Mouse (Mus musculus) ovary, adult 18-20 months (tissue): ENCODE data around the gene Als2cl.

Source experiments
- DNase-seq: peaks from one replicate; pipeline ENCODE4 v3.0.0; 2022; ENCODE audit warnings: low spot score, mixed read lengths

The Als2cl gene

DNA sequence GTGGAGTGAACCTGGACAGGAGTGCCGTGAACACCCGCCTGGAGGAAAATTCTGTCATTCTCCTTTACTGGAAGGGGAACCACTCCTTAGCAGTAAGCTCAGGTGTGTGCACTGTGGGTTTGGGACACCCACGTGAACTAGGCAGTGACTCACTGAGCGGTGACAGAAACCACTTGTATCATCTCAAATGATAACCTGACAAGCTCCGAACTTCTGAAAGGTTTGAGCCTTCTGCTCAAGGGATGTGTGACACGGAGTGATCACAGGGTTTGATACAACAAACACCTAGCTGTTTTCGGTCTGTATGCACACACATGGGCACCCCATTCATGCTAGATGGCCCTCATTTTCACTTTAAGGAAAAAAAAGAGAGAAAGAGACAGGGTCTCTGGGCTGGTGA lies 37.1 kb downstream of the Als2cl start, which contains the start of gene Fam240a:
Fam240a (minus strand) TSS at position 76 of the 400 bp plus-strand sequence.
- no peak for DNase-seq

GRCm38 (mm10) chr9:110920665-110921419 lies 41.2 kb downstream of the Als2cl start:
- no peak for DNase-seq

DNA sequence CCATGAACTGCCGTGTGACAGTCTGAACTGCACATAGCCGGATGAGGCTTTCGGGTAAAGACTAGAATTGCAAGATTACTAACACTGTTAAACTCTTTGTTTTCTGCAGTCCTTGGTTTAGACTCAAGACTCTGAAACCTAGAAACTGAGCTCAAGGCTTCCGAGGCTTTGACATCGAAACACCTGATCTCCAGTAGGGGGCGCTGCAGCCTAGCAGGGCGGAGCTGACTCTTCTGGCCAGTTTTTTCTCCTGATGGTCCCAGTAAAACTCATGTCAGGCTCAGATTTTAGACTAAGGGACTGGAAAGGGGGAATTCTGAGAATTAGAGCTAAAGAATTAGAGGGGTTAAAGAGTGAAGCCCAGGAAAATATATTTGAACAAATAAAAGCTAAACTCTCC lies 43.1 kb downstream of the Als2cl start:
- DNase-seq = peak; percentile 46

DNA sequence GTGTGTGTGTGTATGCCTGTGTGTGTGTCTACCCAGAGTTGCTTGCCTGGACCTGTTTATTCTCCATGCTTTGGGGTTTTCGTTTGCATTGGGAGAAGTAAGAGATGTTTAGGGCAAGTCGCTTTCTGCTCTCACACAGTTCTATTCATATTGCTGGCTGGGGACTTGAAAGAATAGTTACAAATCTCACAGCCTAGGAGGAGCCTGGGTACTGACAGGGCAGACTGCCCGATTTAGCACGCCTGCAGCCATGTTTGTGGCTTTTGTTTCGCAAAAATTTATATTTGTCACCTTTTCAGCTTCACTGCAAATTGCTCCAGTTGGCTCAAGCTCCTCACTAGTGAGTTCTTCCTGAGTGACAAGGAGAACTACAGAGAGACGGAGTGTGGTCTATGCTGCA lies 51.9 kb downstream of the Als2cl start:
- no peak for DNase-seq

DNA sequence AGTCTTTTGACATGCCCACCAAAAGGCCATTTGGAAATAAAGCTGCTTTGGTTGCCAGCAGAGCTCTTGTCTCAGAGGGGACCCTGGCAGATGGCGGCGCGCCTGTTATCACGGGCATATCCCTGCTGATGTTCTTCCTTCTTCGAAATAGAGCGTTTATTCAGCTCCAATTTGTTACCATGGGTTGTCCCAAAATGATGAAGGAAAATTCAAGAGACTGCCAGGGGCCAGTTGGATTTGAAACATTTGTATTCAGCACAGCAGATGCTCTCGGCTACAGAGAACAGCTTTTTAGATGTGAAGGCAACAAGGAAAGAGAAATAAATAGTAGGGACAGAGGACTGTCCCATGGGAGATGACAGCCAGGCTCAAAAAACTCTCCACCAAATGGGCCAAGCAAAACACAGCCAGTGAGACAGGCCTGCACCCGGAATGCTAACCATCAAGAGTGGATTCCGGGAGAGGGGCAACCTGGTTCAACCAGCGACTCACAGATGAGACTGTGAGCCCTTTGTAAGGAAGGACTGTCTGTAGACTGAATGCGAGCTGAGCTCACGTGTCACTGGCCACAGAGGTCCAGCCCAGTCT lies 54.3 kb downstream of the Als2cl start:
- no peak for DNase-seq

DNA sequence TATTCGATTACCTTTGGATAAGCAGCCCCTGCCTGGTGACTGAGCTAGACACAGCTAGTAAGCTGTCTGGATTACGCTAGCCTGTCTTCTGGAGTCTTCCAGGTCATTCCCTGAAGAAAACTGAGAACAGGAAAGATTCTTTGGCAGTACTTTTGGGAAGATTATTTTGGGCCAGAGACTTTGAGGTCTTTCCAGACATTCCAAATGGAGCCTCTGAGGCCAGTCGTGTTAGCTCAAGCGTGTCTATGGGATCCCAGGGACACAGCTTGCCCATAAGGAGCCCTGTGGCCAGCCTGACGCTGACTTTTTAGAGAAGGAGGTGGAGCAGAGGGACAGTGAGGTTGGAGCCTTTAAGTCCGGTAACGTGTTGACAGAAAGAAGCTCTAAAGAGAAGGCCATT lies 56.3 kb downstream of the Als2cl start:
- no peak for DNase-seq

GRCm38 (mm10) chr9:110937506-110938490 lies 58.1 kb downstream of the Als2cl start:
- DNase-seq = no peak

GRCm38 (mm10) chr9:110944265-110944664 lies 64.6 kb downstream of the Als2cl start:
- DNase-seq = no peak

DNA sequence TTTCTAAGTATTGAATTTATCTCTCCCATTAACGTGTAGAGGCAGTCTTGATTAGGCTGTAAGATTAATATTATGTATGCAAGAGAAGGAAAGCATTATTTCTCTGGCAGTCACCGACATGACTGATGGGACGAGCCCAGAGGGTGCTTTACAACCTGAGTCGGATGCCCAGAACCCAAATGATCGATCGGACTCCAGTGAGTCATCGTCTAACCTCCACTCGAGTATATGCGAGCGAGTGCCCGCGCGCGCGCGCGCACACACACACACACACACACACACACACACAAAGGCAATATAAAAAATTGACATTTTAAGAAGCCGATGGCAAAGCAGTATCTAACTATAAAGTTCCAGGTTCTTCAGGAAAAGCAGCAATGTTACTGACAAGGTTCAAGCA lies 65.7 kb downstream of the Als2cl start:
- no peak for DNase-seq

GRCm38 (mm10) chr9:110945926-110946325 lies 66.3 kb downstream of the Als2cl start, which contains the start of gene Tdgf1:
TSS of gene Tdgf1 (minus strand) at chr9:110946158.
- no peak for DNase-seq

DNA sequence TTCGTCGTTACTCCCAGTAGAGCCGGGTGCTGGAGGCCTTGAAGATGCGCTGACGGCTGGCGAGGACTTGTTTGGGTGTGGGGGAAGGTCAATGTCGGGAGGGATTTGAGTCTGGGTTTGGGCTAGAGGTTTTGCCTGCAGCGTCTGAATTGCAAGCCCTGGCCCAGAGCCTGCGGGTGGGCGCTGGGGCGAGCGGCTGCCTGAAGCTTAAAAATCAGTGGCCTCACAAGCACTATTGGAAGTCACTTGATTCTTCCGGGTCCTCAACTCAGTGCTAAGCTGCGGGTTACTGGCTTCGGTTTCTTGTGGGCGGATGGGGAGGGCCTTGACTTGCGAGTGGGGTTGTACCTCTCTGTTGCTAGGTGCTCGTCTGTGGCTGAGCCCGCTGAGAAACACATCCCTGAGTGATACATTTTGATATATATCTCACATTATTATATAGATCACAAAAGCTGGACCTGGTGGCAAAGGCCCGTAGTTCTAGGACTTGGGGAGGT lies 66.9 kb downstream of the Als2cl start:
- peak; percentile 66 for DNase-seq

DNA sequence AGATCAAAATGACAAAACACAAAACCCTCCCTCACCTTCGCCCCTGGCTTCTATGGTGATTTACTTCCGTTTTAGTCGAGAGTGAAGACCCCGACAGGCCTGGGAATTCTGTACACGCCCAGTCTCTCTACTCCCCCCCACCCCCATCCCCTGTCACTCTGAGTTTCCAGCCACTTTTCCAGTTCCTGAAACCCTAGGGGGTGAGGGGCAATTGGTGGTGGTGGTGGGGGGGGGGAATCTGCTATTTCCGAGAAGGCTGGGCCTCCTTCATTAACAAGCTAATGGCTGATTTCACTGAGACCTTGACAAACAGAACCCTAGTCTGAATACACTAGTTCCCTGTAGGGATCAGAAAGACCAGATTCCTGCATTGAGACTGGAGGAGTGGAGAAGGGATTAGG lies 67.6 kb downstream of the Als2cl start:
- no peak for DNase-seq

DNA sequence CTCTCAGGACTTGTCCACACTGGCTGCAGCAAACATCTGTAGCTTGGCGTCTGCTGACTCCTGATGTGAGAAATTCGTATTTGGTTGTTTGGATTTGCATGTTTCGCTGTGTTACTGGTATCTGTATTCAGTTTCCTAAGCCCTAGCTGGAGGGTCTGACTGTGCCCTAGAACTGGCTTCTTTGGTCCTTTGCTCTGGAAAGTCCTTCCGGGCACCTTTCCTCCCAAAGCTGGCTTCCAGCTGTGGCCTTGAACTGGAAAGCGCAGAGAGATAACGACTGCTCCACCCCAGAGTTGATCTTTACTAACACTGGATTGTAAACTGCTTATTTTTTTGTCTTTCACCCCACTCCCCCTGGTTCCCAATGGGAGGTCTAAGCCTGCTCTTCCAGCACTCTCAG lies 68.2 kb downstream of the Als2cl start:
- no peak for DNase-seq

DNA sequence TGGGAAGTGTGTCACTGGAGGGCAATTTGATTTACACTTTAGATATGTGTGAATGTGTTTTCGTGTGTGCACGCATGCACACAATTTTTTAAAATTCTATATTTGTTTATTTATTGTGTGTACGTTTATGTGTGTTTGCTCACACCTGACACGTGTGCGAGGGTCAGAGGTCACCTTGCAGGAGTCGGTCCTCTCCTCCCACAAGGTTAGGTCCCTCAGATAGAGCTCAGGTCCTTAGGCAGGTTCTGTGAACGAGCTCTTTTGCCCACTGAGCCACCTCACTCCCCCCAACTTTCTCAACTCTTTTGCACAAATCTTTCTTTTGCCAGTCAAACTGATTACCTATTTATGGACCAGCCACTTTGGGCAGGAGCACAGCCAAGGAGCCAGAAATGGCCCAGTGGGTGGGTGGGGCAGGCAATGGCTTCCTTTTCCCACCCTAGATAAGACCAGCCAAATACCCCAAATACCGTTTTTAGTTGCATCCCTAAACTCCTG lies 69.2 kb downstream of the Als2cl start:
- no peak for DNase-seq

- no peak for DNase-seq
Measured at GRCm38 (mm10) chr9:110950109-110950508, 70.4 kb downstream of the Als2cl start.
